Mouse (Mus musculus): ENCODE results near the gene Mms19. TPM values are rescaled to one million over a fixed set of nuclear protein-coding genes. Genes with fewer than 3 reads are reported as not detected.
A peak's percentile ranks its signal among the peaks of the same experiment; 100 is the strongest.

Gene Mms19
- total RNA-seq, 4 experiments from 2014 or later: 16.0 to 23.9 (median 20.6) TPM

GRCm38 (mm10) chr19:41998770-41999548 is 18.0 kb upstream of the Mms19 start:
- peak; percentile 50 for DNase-seq (ENCODE audit: low spot score)

DNA sequence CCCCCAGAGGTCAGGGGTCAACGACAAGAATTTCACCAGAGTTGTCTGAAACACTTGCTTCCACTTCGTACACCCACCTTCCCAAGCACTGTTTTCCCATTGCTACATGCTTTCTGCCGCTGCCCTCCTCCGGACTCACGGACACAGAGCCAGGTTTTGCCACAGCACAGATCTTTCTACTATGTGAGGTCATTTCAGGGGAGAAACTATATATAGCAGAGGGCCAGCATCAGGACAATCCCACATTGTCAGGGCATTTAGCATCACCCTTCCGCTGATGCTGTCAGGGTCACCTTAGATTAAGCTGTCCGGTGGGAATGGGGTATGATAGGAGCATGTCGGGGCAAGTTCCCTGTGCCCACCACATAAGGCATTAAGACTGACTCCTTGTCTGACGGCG is 16.1 kb upstream of the Mms19 start:
- DNase-seq (ENCODE audit: low spot score): no peak

DNA sequence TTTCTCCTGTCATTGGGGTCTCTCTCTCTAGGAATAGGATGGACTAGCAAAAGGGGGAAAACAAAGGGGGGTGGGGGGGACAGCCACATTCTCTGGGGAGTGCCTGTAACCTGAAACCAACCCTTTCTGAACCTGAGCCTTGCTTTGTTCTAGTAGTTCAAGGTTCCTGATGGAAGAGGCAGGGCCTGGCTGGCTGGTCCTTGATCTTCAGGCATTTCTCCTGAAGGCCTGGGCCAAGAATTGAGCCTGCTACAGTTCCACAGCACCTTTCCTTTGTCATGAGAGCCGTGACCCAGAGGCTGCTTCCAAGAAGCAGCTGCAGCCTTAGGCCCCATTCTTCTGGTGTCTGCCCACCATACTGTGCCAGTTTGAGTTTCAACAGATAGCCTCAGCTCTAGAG is 14.5 kb upstream of the Mms19 start:
- DNase-seq (ENCODE audit: low spot score): no peak

- no peak for DNase-seq (ENCODE audit: low spot score)
Measured at GRCm38 (mm10) chr19:41994023-41994422, 13.1 kb upstream of the Mms19 start.

DNA sequence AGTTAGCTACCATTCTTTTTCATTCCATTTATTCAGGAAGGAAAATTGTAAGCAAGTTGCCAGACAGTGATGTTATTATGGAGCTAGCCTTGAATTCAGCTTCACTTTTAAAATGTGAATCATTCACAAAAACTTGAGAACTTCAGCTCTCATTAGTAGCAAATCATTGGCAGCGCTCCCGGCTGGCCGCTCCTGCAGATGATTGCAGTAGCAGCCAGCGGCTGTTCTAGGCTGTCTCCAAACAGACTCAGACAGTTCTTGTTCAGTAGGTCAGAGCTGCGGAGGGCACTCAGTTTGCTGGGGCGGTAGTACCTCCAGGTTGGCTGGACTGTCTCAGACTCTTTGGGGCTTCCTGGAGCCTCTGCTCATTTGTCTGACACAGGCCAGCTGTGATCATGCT is 12.5 kb upstream of the Mms19 start:
- peak; percentile 75 for DNase-seq (ENCODE audit: low spot score)

DNA sequence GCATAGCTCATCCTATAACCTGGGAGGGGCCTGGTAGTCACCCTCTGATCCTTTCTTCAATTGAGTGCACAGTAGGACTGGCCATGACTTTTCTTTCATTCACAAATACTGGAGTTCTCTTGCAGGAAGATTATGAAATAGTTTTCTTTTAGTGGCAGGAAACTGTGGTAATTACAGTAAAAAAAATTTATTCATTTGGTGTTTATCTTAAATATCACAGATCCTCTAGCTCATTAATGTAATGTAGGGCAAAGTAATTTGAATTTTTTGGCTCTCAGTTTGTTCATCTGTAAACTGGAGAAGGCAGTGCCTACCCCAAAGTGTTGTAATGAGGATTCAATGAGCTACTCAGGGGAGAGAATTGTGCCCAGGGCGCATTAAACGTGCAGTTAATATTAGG is 12.0 kb upstream of the Mms19 start:
- DNase-seq (ENCODE audit: low spot score): no peak

- no peak for DNase-seq (ENCODE audit: low spot score)
Measured at GRCm38 (mm10) chr19:41991926-41992477, 11.0 kb upstream of the Mms19 start.

DNA sequence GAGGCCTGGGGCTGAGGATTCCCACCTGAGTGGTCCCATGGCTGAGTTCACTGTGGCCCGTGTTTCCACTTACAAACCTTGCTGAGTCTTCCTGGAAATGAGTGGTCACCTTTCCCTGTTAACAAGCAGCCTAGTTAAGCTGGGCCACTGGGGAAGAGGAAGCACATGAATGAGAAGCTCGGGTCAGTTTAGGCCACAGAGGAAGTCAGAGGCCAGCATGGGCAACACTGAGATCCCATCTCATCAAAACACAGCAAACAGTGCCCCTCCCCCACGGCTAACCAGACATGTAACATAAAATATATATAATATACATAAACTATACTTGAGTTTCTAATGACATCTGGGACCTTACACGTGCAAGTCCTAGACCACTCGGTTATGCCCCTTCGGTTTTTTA is 8.9 kb upstream of the Mms19 start:
- DNase-seq (ENCODE audit: low spot score): peak; percentile 42

DNA sequence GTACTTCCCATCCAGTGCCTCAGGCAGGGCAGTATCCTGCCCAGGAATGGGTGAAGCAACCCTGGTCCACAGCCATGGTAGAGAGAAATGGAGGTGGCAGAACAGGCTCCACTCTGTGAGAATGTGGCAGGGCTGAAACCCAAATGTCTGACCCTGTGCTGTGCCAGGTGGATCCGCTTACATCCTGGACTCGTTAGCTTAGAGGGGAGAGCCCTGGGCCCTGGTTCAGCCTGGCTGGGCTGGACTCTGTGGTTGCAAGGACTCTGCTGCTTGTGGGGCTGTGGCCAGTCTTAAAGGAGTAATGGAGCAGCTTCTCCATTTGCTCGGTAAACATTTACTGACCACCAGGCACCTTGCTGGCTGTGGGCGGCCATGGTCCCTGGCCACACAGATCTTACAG is 6.2 kb upstream of the Mms19 start:
- no peak for DNase-seq (ENCODE audit: low spot score)

DNA sequence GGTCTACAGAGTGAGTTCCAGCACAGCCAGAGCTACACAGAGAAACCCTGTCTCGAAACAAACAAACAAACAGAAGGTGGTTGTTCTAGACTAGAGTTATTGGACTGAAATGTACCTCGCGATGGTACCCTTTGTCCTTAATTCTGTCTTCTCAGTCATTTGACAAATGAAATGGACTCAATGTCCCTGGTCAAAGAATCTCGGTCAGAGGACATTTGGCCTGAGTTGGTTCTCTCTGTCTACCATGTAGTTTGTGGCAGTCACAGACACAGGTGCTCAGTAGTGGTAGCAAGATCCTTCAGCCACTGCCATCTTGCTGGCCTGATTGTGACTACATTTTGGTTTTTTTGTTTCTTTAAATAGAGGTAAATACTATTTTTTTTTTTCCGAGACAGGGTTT is 5.0 kb upstream of the Mms19 start:
- DNase-seq (ENCODE audit: low spot score): no peak

- DNase-seq (ENCODE audit: low spot score): no peak
Measured at GRCm38 (mm10) chr19:41982791-41983150, 1.8 kb upstream of the Mms19 start.

DNA sequence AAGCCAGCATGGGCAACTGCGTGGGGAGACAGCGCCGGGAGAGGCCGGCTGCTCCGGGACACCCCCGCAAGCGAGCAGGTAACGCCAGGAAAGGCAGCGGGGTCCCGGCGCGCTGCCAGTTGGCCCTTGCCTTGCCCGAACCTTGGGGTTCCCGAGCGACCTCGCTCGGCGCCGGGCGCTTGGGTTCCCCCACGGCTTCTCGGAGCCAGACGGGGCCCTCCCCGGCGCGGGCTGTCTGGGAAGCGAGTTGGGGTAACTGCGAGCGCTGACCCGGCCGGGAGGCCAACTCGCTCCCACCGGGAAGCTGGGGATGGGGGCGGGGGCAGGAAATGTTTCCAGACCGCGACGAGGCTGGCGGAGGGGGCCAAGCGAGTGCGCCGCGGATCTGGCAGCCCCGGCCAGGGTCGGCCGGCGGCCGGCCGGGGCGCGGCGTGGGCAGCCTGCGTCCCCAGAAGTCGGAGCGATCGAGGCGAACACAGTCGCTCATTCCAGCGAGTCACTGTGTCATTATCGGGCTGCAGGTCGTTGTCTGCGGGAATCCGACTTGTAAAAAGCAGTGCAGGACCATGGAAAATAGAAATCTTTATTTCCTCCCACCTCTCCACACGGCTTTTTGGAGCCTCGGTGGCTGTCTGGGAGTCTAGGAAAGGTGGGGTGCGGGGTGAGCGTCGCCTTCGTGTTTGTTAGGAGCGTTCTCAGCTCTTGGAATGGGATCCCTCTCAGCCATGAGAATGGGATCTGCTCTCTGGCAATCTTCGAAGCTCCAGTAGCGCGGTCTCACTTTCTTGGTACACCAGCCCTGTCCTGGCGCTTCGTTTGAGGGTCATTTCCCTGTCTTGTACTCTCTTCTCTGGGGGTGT is 1.2 kb upstream of the Mms19 start:
- peak; percentile 41 for DNase-seq (ENCODE audit: low spot score)

- no peak for DNase-seq (ENCODE audit: low spot score)
Measured at GRCm38 (mm10) chr19:41981595-41981927, 604 bp upstream of the Mms19 start, which contains the start of gene Ubtd1. Ubtd1 (plus strand) TSS chr19:41981763.

DNA sequence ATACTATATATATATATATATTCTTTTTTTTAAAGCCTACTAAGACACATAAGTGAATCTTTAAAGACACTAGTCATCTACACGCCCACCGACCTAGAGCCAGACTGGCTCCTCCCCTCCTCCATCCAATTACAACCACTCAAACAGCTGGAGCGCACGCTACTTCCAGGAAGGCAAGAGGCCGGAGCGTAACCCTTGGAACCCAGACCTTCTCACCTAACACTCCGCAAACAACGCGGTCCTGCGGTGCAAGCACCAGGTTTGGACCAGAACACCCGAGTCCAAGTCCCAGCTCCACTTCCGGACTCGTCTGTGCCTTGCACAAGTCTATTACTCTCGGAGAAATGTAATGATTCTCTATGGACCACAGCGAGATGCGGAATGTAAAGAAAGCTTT is 537 bp downstream of the Mms19 start:
- peak; percentile 41 for DNase-seq (ENCODE audit: low spot score)

- DNase-seq (ENCODE audit: low spot score): no peak
Measured at GRCm38 (mm10) chr19:41973891-41974794, 6.8 kb downstream of the Mms19 start.

- no peak for DNase-seq (ENCODE audit: low spot score)
Measured at GRCm38 (mm10) chr19:41969618-41970017, 11.3 kb downstream of the Mms19 start.

- DNase-seq (ENCODE audit: low spot score): no peak
Measured at GRCm38 (mm10) chr19:41953574-41953973, 27.4 kb downstream of the Mms19 start.

- DNase-seq (ENCODE audit: low spot score): no peak
Measured at GRCm38 (mm10) chr19:41952287-41952686, 28.7 kb downstream of the Mms19 start.

DNA sequence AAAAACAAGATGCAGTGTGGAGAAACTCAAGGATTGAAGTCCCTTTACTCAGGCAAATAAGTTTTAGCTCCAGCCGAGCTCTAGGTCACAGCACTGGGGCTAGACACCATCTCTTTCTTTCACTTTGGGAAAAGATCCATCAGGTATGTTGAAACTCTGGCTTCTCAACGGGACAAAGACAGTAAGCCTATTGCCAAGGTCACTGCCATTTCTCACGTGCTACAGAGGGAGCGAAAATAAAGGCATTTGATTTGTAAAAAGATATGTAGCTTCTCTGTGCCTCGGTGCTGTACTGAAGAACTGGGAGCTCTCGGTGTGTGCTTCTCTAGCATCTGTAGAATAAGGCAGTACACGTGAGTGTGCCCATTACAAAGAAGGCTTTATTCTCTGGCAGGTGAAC is 37.1 kb downstream of the Mms19 start:
- DNase-seq (ENCODE audit: low spot score): no peak

- DNase-seq (ENCODE audit: low spot score): no peak
Measured at GRCm38 (mm10) chr19:41938539-41938938, 42.4 kb downstream of the Mms19 start.

DNA sequence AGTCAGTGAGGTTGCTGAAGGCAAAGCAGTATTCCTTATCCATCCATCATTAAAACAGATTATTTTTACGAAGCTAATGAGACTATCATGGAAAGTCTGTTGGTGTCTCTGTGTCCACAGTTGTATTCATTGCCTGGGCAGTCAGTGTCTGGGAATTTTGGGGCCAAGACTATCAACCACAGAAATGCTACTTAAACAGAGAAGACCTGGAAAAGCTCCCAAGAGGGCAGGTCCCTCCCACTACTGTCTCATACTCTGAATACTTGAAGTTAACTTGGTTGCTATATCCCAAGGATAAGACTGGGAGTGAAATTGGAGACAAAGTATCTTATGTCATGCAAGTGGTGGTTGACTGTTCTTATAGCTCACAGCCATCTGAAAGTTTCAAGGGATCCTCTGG is 45.0 kb downstream of the Mms19 start:
- DNase-seq (ENCODE audit: low spot score): no peak

- no peak for DNase-seq (ENCODE audit: low spot score)
Measured at GRCm38 (mm10) chr19:41934124-41934523, 46.8 kb downstream of the Mms19 start.
